Mouse (Mus musculus): ENCODE measurements around the gene Hmgxb4. TPM values are rescaled to one million over a fixed set of nuclear protein-coding genes. Genes with fewer than 3 reads are reported as not detected.

Gene Hmgxb4
- polyA plus RNA-seq, 1 experiment = 20.0 TPM

- no peak for DNase-seq (ENCODE audit: low read depth)
Measured at GRCm38 (mm10) chr8:75018274-75018972, 25.3 kb downstream of the Hmgxb4 start.

GRCm38 (mm10) chr8:75023660-75024316 lies 30.6 kb downstream of the Hmgxb4 start:
- no peak for DNase-seq (ENCODE audit: low read depth)

GRCm38 (mm10) chr8:75025809-75026208 lies 32.7 kb downstream of the Hmgxb4 start:
- no peak for DNase-seq (ENCODE audit: low read depth)

GRCm38 (mm10) chr8:75030453-75031024 lies 37.4 kb downstream of the Hmgxb4 start:
- DNase-seq (ENCODE audit: low read depth) = peak; percentile 60

GRCm38 (mm10) chr8:75032961-75033360 lies 39.8 kb downstream of the Hmgxb4 start:
- no peak for DNase-seq (ENCODE audit: low read depth)

GRCm38 (mm10) chr8:75033511-75034243 lies 40.5 kb downstream of the Hmgxb4 start, which contains the start of gene Tom1:
TSS of gene Tom1 (plus strand) at chr8:75033705.
- DNase-seq (ENCODE audit: low read depth) = peak; percentile 84

- no peak for DNase-seq (ENCODE audit: low read depth)
Measured at GRCm38 (mm10) chr8:75034285-75034684, 41.1 kb downstream of the Hmgxb4 start.

- no peak for DNase-seq (ENCODE audit: low read depth)
Measured at GRCm38 (mm10) chr8:75035640-75036039, 42.5 kb downstream of the Hmgxb4 start.

- DNase-seq (ENCODE audit: low read depth) = no peak
Measured at GRCm38 (mm10) chr8:75038497-75038896, 45.3 kb downstream of the Hmgxb4 start.

GRCm38 (mm10) chr8:75039754-75040153 lies 46.6 kb downstream of the Hmgxb4 start:
- DNase-seq (ENCODE audit: low read depth) = no peak

- DNase-seq (ENCODE audit: low read depth) = no peak
Measured at GRCm38 (mm10) chr8:75042171-75042570, 49.0 kb downstream of the Hmgxb4 start.

GRCm38 (mm10) chr8:75042974-75043373 lies 49.8 kb downstream of the Hmgxb4 start:
- no peak for DNase-seq (ENCODE audit: low read depth)

- no peak for DNase-seq (ENCODE audit: low read depth)
Measured at GRCm38 (mm10) chr8:75046303-75046702, 53.1 kb downstream of the Hmgxb4 start.

GRCm38 (mm10) chr8:75047784-75048183 lies 54.6 kb downstream of the Hmgxb4 start:
- DNase-seq (ENCODE audit: low read depth) = no peak

- DNase-seq (ENCODE audit: low read depth) = no peak
Measured at GRCm38 (mm10) chr8:75053342-75053741, 60.2 kb downstream of the Hmgxb4 start.

GRCm38 (mm10) chr8:75055673-75056072 lies 62.5 kb downstream of the Hmgxb4 start:
- no peak for DNase-seq (ENCODE audit: low read depth)

GRCm38 (mm10) chr8:75060022-75060421 lies 66.9 kb downstream of the Hmgxb4 start:
- no peak for DNase-seq (ENCODE audit: low read depth)

GRCm38 (mm10) chr8:75060815-75061214 lies 67.7 kb downstream of the Hmgxb4 start:
- DNase-seq (ENCODE audit: low read depth) = no peak

GRCm38 (mm10) chr8:75063290-75063689 lies 70.1 kb downstream of the Hmgxb4 start:
- no peak for DNase-seq (ENCODE audit: low read depth)

- no peak for DNase-seq (ENCODE audit: low read depth)
Measured at GRCm38 (mm10) chr8:75064790-75065189, 71.6 kb downstream of the Hmgxb4 start.

GRCm38 (mm10) chr8:75067287-75067686 lies 74.1 kb downstream of the Hmgxb4 start:
- DNase-seq (ENCODE audit: low read depth) = no peak

- DNase-seq (ENCODE audit: low read depth) = no peak
Measured at GRCm38 (mm10) chr8:75070297-75070696, 77.1 kb downstream of the Hmgxb4 start.
